Mouse (Mus musculus) heart, adult 2 months (tissue): Measurements from ENCODE around the gene Tmem256. TPM values are rescaled to one million over a fixed set of nuclear protein-coding genes. Genes with fewer than 3 reads are reported as not detected.

ENCODE experiments used
- DNase-seq, 2 experiments: peaks; one replicate each; pipeline ENCODE4 v3.0.0; 2021
- H3K27ac ChIP-seq: fragments of 200-600 bp; 2 replicates; pipeline ENCODE4 v1.8.1; 2022
- H3K27me3 ChIP-seq: fragments of 200-500 bp; 2 replicates; pipeline ENCODE4 v1.6.1; 2012; ENCODE audit warnings: mild to moderate bottlenecking, low read length, inconsistent platforms, mixed read lengths; ENCODE audit not compliant: control insufficient read depth, insufficient read depth
- H3K36me3 ChIP-seq: fragments of 200-500 bp; 2 replicates; pipeline ENCODE4 v1.6.1; 2012; ENCODE audit warnings: low read length, inconsistent platforms; ENCODE audit not compliant: control insufficient read depth, insufficient read depth
- H3K4me1 ChIP-seq: fragments of 200-500 bp; 2 replicates; pipeline ENCODE4 v1.6.1; 2011; ENCODE audit warnings: low read length; ENCODE audit not compliant: control insufficient read depth, insufficient read depth
- H3K4me3 ChIP-seq: fragments of 200-600 bp; 2 replicates; pipeline ENCODE4 v1.8.1; 2022
- H3K79me2 ChIP-seq: fragments of 200-500 bp; replicated peaks from 2 replicates; pipeline ENCODE4 v1.6.1; 2012; ENCODE audit warnings: mild to moderate bottlenecking, inconsistent platforms, low read length, moderate library complexity, mixed read lengths; ENCODE audit not compliant: control insufficient read depth, insufficient read depth
- H3K9ac ChIP-seq: fragments of 200-500 bp; 2 replicates; pipeline ENCODE4 v1.6.1; 2012; ENCODE audit warnings: low read depth, mild to moderate bottlenecking, control low read depth, inconsistent platforms, low read length, mixed read lengths
- CTCF ChIP-seq: fragments of 200-600 bp; IDR thresholded peaks from 2 replicates; pipeline ENCODE4 v1.8.1; 2022; ENCODE audit warnings: antibody characterized with exemption, mild to moderate bottlenecking, moderate library complexity
- EP300 ChIP-seq: fragments of 200-500 bp; IDR thresholded peaks from 2 replicates; pipeline ENCODE4 v1.6.1; 2011; ENCODE audit warnings: low read depth, low read length, control low read depth; ENCODE audit not compliant: insufficient read depth
- POLR2A ChIP-seq: fragments of 200-500 bp; IDR thresholded peaks from 2 replicates; pipeline ENCODE4 v1.6.1; 2011; ENCODE audit warnings: mild to moderate bottlenecking, low read depth, low read length, control low read depth; ENCODE audit not compliant: insufficient read depth
- WGBS: fragments of 180-500 bp; shearing (Covaris S2); methylation state at CpG from one replicate; pipeline ENCODE4 v1.1.7; 2018; 5-methylcytosine and 5-hydroxymethylcytosine counted together
- intact Hi-C: fragments of 180-260 bp; cut with DNase I; formaldehyde crosslinking; loops from one replicate; pipeline ENCODE4 v1.15.1; 2025
- polyA plus RNA-seq: library from polyadenylated mRNA; depleted of rRNA; stranded (reverse); fragments of >200 nt; gene quantifications from 2 replicates; pipeline ENCODE4 v1.2.3, GENCODE M21; 2012
- total RNA-seq, 2 experiments: library from RNA; stranded (reverse); gene quantifications; 2 replicates each; pipeline ENCODE4 v1.2.3; 2021

Tmem256 gene
- total and polyA plus RNA-seq, 3 experiments = 214 to 308 (median 254) TPM

GRCm38 (mm10) chr11:69838714-69839104 lies 395 bp downstream of the Tmem256 start:
- intact Hi-C loops = loop anchor here (2.0 kb wide), 1 partner anchor 80 kb away; the partner anchor contains the start of gene Polr2a
- 6% methylated on average over 7 of the region's 7 CpGs for WGBS
- H3K27me3 ChIP-seq = no peaks in the 10 kb centered on the region; the same call in 1 of the 2 replicates

GRCm38 (mm10) chr11:69846198-69846680 lies 7.9 kb downstream of the Tmem256 start, which contains the start of gene Plscr3:
Plscr3 (plus strand) TSS chr11:69846376.
- no peaks in the 10 kb centered on the region for H3K79me2 ChIP-seq
- intact Hi-C loops = no loop called here
- peak; percentile 95 to 98 for DNase-seq
- WGBS = under 1% methylated on average over 38 of the region's 38 CpGs
- TF ChIP-seq POLR2A (peak; percentile 91), CTCF (no peak), EP300 (no peak)
- no peaks in the 10 kb centered on the region; the same call in 1 of the 2 replicates for H3K36me3 ChIP-seq
- H3K27ac ChIP-seq = peak within 1 kb of the TSS; percentile 84
- no peaks in the 10 kb centered on the region for H3K27me3 ChIP-seq
- peak within 1 kb of the TSS; percentile 75 for H3K4me3 ChIP-seq
- H3K4me1 ChIP-seq = peaks cover 5% of the 10 kb centered on the region
- peak within 1 kb of the TSS; percentile 95 for H3K9ac ChIP-seq

More at GRCm38 (mm10) chr11:69838714-69839104, 395 bp downstream of the Tmem256 start:
- H3K79me2 ChIP-seq = no peaks in the 10 kb centered on the region
- peak overlapping the region; percentile 94 for H3K27ac ChIP-seq
- no peak for DNase-seq
- peaks cover 2% of the 10 kb centered on the region for H3K4me1 ChIP-seq
- H3K4me3 ChIP-seq = peak overlapping the region; percentile 58
- H3K36me3 ChIP-seq = peaks cover 2% of the 10 kb centered on the region; the same call in 1 of the 2 replicates
- no peak for TF ChIP-seq POLR2A
- no peak for TF ChIP-seq CTCF
- TF ChIP-seq EP300 = no peak
- peak overlapping the region; percentile 80 for H3K9ac ChIP-seq

- peak; percentile 58 to 61 for DNase-seq
- WGBS = 15% methylated on average over 37 of the region's 37 CpGs
- Histone ChIP-seq H3K27me3 (no peaks in the 10 kb centered on the region), H3K79me2 (no peaks in the 10 kb centered on the region), H3K4me1 (peaks cover 5% of the 10 kb centered on the region), H3K36me3 (no peaks in the 10 kb centered on the region; the same call in 1 of the 2 replicates), H3K27ac (peak overlapping the region; percentile 84), H3K4me3 (peak overlapping the region; percentile 75), H3K9ac (peak overlapping the region; percentile 86)
- intact Hi-C loops = no loop called here
- TF ChIP-seq POLR2A = no peak
- no peak for TF ChIP-seq CTCF
- no peak for TF ChIP-seq EP300
These were observed 8.7 kb downstream of the Tmem256 start for GRCm38 (mm10) chr11:69846738-69847688.

GRCm38 (mm10) chr11:69848021-69848420 lies 9.7 kb downstream of the Tmem256 start:
- Histone ChIP-seq H3K27ac (no peak overlapping the region), H3K4me1 (peaks cover 5% of the 10 kb centered on the region), H3K36me3 (no peaks in the 10 kb centered on the region; the same call in 1 of the 2 replicates), H3K9ac (no peak overlapping the region), H3K4me3 (no peak overlapping the region), H3K27me3 (no peaks in the 10 kb centered on the region), H3K79me2 (no peaks in the 10 kb centered on the region)
- intact Hi-C loops = no loop called here
- no peak for DNase-seq
- TF ChIP-seq CTCF = no peak
- TF ChIP-seq EP300 = no peak
- no peak for TF ChIP-seq POLR2A
- 96% methylated on average over 6 of the region's 6 CpGs for WGBS

GRCm38 (mm10) chr11:69849128-69849527 lies 10.8 kb downstream of the Tmem256 start:
- intact Hi-C loops = no loop called here
- H3K4me3 ChIP-seq = peak overlapping the region; percentile 20; the same call in 1 of the 2 replicates
- peaks cover 5% of the 10 kb centered on the region for H3K4me1 ChIP-seq
- no peaks in the 10 kb centered on the region for H3K27me3 ChIP-seq
- WGBS = 48% methylated on average over 9 of the region's 9 CpGs
- no peaks in the 10 kb centered on the region for H3K79me2 ChIP-seq
- DNase-seq = peak in 1 of 2 experiments; percentile 36
- H3K27ac ChIP-seq = peak overlapping the region; percentile 67
- H3K36me3 ChIP-seq = no peaks in the 10 kb centered on the region; the same call in 1 of the 2 replicates
- H3K9ac ChIP-seq = peak overlapping the region; percentile 33; the same call in 1 of the 2 replicates
- TF ChIP-seq CTCF (no peak), EP300 (0 out of 2 replicates have a peak, but pooled peaks have one; percentile 54), POLR2A (0 out of 2 replicates have a peak, but pooled peaks have one; percentile 1)
